Mouse (Mus musculus): ENCODE measurements at regions not wholly inside any gene's neighbourhood (a gene's known extent, or its start where the extent isn't known, plus 50 kb on each side); places are given as distances from the start of the nearest gene placed in this dataset.

GRCm38 (mm10) chr8:23553565-23554473 is 1142.7 kb downstream of the Mrps31 start:
- no peak overlapping the region for H3K4me2 ChIP-seq (ENCODE audit: low read depth, low read length)
- no peak overlapping the region for H3K27ac ChIP-seq (ENCODE audit: low read depth)
- DNase-seq (ENCODE audit: low spot score) (no peak), ATAC-seq (ENCODE audit: insufficient read depth, low read depth) (no peak)
- 72% methylated on average over 11 of the region's 12 CpGs for WGBS
- H3K4me1 ChIP-seq (ENCODE audit: control insufficient read depth, insufficient read depth), result no peaks in the 10 kb centered on the region
- H3K36me3 ChIP-seq (replicated peaks; ENCODE audit: control insufficient read depth, insufficient read depth, low read length), result no peaks in the 10 kb centered on the region
- no peak overlapping the region for H3K9ac ChIP-seq (replicated peaks; ENCODE audit: low read depth, low read length)
- TF ChIP-seq CTCF (IDR thresholded peaks at IDR 0.05; ENCODE audit: low read depth), result no peak
- H3K9me3 ChIP-seq (replicated peaks; ENCODE audit: control insufficient read depth, low read length), result no peaks in the 10 kb centered on the region
- H3K27me3 ChIP-seq (ENCODE audit: control insufficient read depth, insufficient read depth, low read length), result no peaks in the 10 kb centered on the region
- H3K4me3 ChIP-seq (ENCODE audit: low read depth, low read length), result no peak overlapping the region

DNA sequence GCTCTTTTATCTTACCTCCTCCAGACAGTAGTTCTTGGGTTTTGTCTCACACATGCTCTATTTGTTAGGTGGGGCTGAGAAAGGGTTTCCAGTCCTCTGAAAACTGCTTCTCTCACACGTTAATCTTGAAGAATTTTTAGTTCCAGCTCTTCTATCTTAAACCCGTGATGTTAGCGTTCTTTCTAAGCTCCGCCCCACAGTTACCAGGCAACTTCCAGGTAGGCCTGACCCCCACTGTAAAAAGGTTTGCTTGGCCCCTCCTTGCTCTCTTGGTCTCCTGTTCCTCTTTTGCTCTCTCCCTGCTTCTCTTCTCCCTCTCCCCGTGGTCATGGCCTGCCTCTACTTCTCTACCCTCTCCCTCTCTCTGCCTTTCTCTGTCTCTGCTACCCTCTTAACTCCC is 1149.7 kb downstream of the Mrps31 start:
- DNase-seq (ENCODE audit: low spot score) (no peak), ATAC-seq (ENCODE audit: insufficient read depth, low read depth) (no peak)
- Histone ChIP-seq H3K36me3 (replicated peaks; ENCODE audit: control insufficient read depth, insufficient read depth, low read length) (no peaks in the 10 kb centered on the region), H3K9ac (replicated peaks; ENCODE audit: low read depth, low read length) (no peak overlapping the region), H3K9me3 (replicated peaks; ENCODE audit: control insufficient read depth, low read length) (no peaks in the 10 kb centered on the region), H3K4me3 (ENCODE audit: low read depth, low read length) (no peak overlapping the region), H3K4me2 (ENCODE audit: low read depth, low read length) (no peak overlapping the region), H3K27me3 (ENCODE audit: control insufficient read depth, insufficient read depth, low read length) (no peaks in the 10 kb centered on the region), H3K27ac (ENCODE audit: low read depth) (no peak overlapping the region), H3K4me1 (ENCODE audit: control insufficient read depth, insufficient read depth) (no peaks in the 10 kb centered on the region)
- no peak for TF ChIP-seq EP300 (IDR thresholded peaks at IDR 0.05; ENCODE audit: low read depth)
- 66% methylated on average over 5 of the region's 5 CpGs for WGBS

DNA sequence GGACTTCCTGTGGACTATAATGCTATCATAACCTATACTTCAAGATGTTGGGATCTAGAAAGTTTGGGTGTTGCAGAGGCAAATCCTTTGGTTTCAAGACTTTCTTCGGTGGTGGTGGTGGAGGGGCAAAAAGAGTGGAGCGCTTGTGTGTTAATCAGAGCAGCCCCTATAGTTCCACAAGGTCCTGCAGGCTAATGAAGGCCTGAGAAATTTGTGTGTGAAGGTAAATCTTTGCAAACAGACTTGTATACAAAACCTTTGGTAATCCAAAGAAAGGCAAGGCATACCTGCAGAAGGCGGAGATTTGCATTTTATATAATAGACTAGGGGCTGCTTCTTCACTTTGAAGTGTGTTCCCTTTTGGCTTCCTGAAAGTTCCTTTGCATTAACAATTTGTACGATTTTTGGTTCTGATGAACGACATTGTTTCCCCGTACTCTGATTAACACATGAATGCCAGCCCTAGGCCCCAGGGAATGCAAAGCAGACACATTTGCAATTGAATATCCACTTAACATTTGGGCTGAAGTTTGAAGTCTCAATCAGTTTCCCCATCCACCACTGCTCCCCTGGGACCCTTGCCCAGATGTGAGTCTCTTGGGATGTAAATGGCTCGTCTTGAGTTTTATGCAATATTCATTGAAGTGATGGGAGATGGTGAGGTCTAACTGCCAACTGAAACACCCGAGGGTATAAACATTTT is 1150.7 kb downstream of the Mrps31 start:
- WGBS, result 52% methylated on average over 8 of the region's 8 CpGs
- H3K36me3 ChIP-seq (replicated peaks; ENCODE audit: control insufficient read depth, insufficient read depth, low read length), result no peaks in the 10 kb centered on the region
- H3K4me3 ChIP-seq (ENCODE audit: low read depth, low read length), result no peak overlapping the region
- no peaks in the 10 kb centered on the region for H3K4me1 ChIP-seq (ENCODE audit: control insufficient read depth, insufficient read depth)
- H3K27me3 ChIP-seq (ENCODE audit: control insufficient read depth, insufficient read depth, low read length), result no peaks in the 10 kb centered on the region
- H3K9me3 ChIP-seq (replicated peaks; ENCODE audit: control insufficient read depth, low read length), result no peaks in the 10 kb centered on the region
- ATAC-seq (ENCODE audit: insufficient read depth, low read depth) (no peak), DNase-seq (ENCODE audit: low spot score) (no peak)
- H3K4me2 ChIP-seq (ENCODE audit: low read depth, low read length), result no peak overlapping the region
- TF ChIP-seq CTCF (IDR thresholded peaks at IDR 0.05; ENCODE audit: low read depth), result no peak
- no peak for TF ChIP-seq EP300 (IDR thresholded peaks at IDR 0.05; ENCODE audit: low read depth)
- no peak overlapping the region for H3K9ac ChIP-seq (replicated peaks; ENCODE audit: low read depth, low read length)
- no peak overlapping the region for H3K27ac ChIP-seq (ENCODE audit: low read depth)

GRCm38 (mm10) chr8:23562504-23562903 is 1151.3 kb downstream of the Mrps31 start:
- ATAC-seq (ENCODE audit: insufficient read depth, low read depth), result no peak
- DNase-seq (ENCODE audit: low spot score), result no peak
- H3K4me2 ChIP-seq (ENCODE audit: low read depth, low read length), result no peak overlapping the region

DNA sequence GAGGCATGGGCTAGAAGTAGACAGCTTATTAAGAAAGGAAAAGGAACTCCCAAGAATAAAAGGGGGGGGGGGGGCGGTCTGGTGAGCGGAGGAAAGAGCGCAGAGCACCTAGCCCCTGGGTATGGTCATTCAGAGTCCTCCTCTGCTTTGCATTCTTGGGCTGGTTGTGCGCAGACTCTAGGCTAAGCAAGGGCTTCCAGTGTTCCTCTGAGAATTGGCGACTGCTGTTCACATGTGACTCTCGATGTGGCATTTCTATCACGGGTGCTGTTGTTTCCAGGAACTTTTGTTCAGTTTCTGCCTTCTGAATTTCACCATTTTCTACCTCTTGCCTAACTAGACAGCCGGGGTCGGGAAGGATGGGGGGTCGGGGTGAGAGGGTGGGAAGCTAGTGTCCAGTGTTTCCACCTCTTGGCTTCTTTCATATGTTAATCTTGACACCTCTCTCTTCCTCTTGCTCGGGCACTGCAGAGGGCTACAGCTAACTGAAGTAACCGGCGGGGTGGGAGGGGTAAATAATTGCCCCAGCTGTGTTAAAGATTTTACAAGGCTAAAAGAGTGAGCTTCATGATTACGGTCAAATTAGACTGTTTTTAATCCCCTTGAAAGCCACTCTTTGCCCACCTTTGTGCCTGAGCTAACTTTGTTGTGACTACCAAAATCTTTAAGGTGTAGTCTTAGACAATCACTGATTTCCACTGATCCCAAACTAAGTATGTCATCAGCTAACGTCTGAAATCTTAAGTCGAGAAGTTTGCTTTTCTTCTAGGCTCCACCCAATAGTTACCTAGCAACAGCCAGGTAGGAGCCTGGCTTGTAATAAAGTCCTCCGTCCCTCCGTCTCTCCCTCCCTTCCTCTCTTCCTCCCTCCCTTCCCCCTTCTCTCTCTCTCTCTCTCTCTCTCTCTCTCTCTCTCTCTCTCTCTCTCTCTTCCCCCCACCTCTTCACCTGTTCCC is 1152.2 kb downstream of the Mrps31 start:
- Histone ChIP-seq H3K27ac (ENCODE audit: low read depth) (no peak overlapping the region), H3K4me1 (ENCODE audit: control insufficient read depth, insufficient read depth) (no peaks in the 10 kb centered on the region), H3K27me3 (ENCODE audit: control insufficient read depth, insufficient read depth, low read length) (no peaks in the 10 kb centered on the region), H3K9ac (replicated peaks; ENCODE audit: low read depth, low read length) (no peak overlapping the region), H3K4me2 (ENCODE audit: low read depth, low read length) (peak overlapping the region; percentile 20; the same call in 1 of the 2 replicates), H3K9me3 (replicated peaks; ENCODE audit: control insufficient read depth, low read length) (no peaks in the 10 kb centered on the region), H3K4me3 (ENCODE audit: low read depth, low read length) (no peak overlapping the region), H3K36me3 (replicated peaks; ENCODE audit: control insufficient read depth, insufficient read depth, low read length) (no peaks in the 10 kb centered on the region)
- 10% methylated on average over 16 of the region's 18 CpGs for WGBS
- DNase-seq (ENCODE audit: low spot score) (no peak), ATAC-seq (ENCODE audit: insufficient read depth, low read depth) (no peak)
- TF ChIP-seq EP300 (IDR thresholded peaks at IDR 0.05; ENCODE audit: low read depth) (no peak), CTCF (IDR thresholded peaks at IDR 0.05; ENCODE audit: low read depth) (no peak)

More at GRCm38 (mm10) chr8:23562504-23562903, 1151.3 kb downstream of the Mrps31 start:
- TF ChIP-seq CTCF (IDR thresholded peaks at IDR 0.05; ENCODE audit: low read depth) (no peak), EP300 (IDR thresholded peaks at IDR 0.05; ENCODE audit: low read depth) (no peak)
- Histone ChIP-seq H3K27ac (ENCODE audit: low read depth) (no peak overlapping the region), H3K27me3 (ENCODE audit: control insufficient read depth, insufficient read depth, low read length) (no peaks in the 10 kb centered on the region), H3K4me3 (ENCODE audit: low read depth, low read length) (no peak overlapping the region), H3K9me3 (replicated peaks; ENCODE audit: control insufficient read depth, low read length) (no peaks in the 10 kb centered on the region), H3K36me3 (replicated peaks; ENCODE audit: control insufficient read depth, insufficient read depth, low read length) (no peaks in the 10 kb centered on the region), H3K4me1 (ENCODE audit: control insufficient read depth, insufficient read depth) (no peaks in the 10 kb centered on the region), H3K9ac (replicated peaks; ENCODE audit: low read depth, low read length) (no peak overlapping the region)
- 36% methylated on average over 9 of the region's 9 CpGs for WGBS

Measured in heart, postnatal 0 days (tissue).